Mouse (Mus musculus): ENCODE results near the gene Cacna1d. TPM values are rescaled to one million over a fixed set of nuclear protein-coding genes. Genes with fewer than 3 reads are reported as not detected.

Gene Cacna1d
- polyA plus RNA-seq, 1 experiment from 2014 or later, result 10.5 TPM

DNA sequence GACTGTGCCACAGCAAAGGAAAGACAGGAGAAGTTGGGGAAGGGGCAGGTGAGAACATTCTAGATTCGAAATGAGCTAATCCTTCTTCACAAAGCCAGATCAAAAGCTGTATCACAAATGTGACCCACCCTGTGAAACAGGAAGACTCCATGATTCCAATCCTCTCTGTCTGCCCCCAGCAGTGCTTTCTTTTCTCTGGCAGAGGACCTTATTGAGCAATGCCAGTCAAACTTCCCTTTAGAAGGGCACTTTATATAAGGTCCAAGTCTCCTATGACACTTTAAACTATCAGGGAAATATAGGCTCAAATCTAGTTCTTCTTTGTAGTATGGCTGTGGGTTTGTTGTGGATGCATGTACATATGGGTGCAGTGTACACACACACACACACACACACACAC lies 290.9 kb downstream of the Cacna1d start:
- no peaks in the 10 kb centered on the region for H3K27me3 ChIP-seq (ENCODE audit: insufficient read depth, low read length)
- TF ChIP-seq CTCF (IDR thresholded peaks at IDR 0.05; ENCODE audit: low read depth), result no peak
- H3K4me3 ChIP-seq (ENCODE audit: low read depth, low read length), result no peak overlapping the region
- H3K27ac ChIP-seq (ENCODE audit: low read depth), result no peak overlapping the region
- H3K36me3 ChIP-seq (ENCODE audit: insufficient read depth), result no peaks in the 10 kb centered on the region
- no peak overlapping the region for H3K9ac ChIP-seq
- ATAC-seq (ENCODE audit: insufficient read depth) (no peak), DNase-seq (no peak)
- no peaks in the 10 kb centered on the region for H3K4me1 ChIP-seq (ENCODE audit: insufficient read depth)
- no peak overlapping the region for H3K4me2 ChIP-seq
- WGBS, result 85% methylated on average over 1 of the region's 1 CpGs
- H3K9me3 ChIP-seq (ENCODE audit: low read depth, low read length), result no peaks in the 10 kb centered on the region

- TF ChIP-seq CTCF (IDR thresholded peaks at IDR 0.05; ENCODE audit: low read depth), result no peak
- WGBS, result 78% methylated on average over 3 of the region's 3 CpGs
- H3K27me3 ChIP-seq (ENCODE audit: insufficient read depth, low read length), result no peaks in the 10 kb centered on the region
- no peaks in the 10 kb centered on the region for H3K9me3 ChIP-seq (ENCODE audit: low read depth, low read length)
- no peaks in the 10 kb centered on the region for H3K4me1 ChIP-seq (ENCODE audit: insufficient read depth)
- ATAC-seq (ENCODE audit: insufficient read depth) (no peak), DNase-seq (no peak)
- no peak overlapping the region for H3K9ac ChIP-seq
- H3K27ac ChIP-seq (ENCODE audit: low read depth), result no peak overlapping the region
- no peak overlapping the region for H3K4me2 ChIP-seq
- H3K36me3 ChIP-seq (ENCODE audit: insufficient read depth), result no peaks in the 10 kb centered on the region
- H3K4me3 ChIP-seq (ENCODE audit: low read depth, low read length), result no peak overlapping the region
These were observed 292.4 kb downstream of the Cacna1d start for GRCm38 (mm10) chr14:30198882-30199281.

- H3K4me3 ChIP-seq (ENCODE audit: low read depth, low read length), result no peak overlapping the region
- no peak overlapping the region for H3K4me2 ChIP-seq
- 65% methylated on average over 4 of the region's 4 CpGs for WGBS
- H3K4me1 ChIP-seq (ENCODE audit: insufficient read depth), result no peaks in the 10 kb centered on the region
- no peaks in the 10 kb centered on the region for H3K9me3 ChIP-seq (ENCODE audit: low read depth, low read length)
- no peak overlapping the region for H3K9ac ChIP-seq
- H3K27ac ChIP-seq (ENCODE audit: low read depth), result no peak overlapping the region
- DNase-seq (peak; percentile 60), ATAC-seq (ENCODE audit: insufficient read depth) (no peak; the same call in 1 of the 2 replicates)
- H3K27me3 ChIP-seq (ENCODE audit: insufficient read depth, low read length), result no peaks in the 10 kb centered on the region
- no peak for TF ChIP-seq CTCF (IDR thresholded peaks at IDR 0.05; ENCODE audit: low read depth)
- H3K36me3 ChIP-seq (ENCODE audit: insufficient read depth), result no peaks in the 10 kb centered on the region
These were observed 293.1 kb downstream of the Cacna1d start for GRCm38 (mm10) chr14:30198116-30198515.

DNA sequence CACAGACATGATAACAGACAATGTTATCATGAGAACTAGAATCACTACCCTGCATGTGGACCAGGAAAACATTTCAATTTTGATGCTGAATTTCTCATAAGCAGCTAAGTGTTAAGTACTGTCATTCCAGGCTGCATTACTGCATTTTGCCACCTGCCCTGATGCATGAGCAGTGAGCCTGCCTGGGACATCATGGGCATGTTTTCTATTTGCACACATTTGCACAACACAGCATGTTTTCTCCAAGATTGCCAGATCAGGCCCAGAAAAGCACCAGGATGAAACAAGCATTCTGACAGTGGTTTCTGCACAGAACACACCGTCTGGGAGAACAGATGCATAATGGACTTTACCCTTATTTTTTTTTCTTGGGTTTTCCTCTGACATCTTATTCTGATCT lies 294.3 kb downstream of the Cacna1d start:
- Histone ChIP-seq H3K27ac (ENCODE audit: low read depth) (no peak overlapping the region), H3K36me3 (ENCODE audit: insufficient read depth) (no peaks in the 10 kb centered on the region), H3K9me3 (ENCODE audit: low read depth, low read length) (no peaks in the 10 kb centered on the region), H3K4me1 (ENCODE audit: insufficient read depth) (no peaks in the 10 kb centered on the region), H3K4me3 (ENCODE audit: low read depth, low read length) (no peak overlapping the region), H3K9ac (no peak overlapping the region), H3K4me2 (no peak overlapping the region), H3K27me3 (ENCODE audit: insufficient read depth, low read length) (no peaks in the 10 kb centered on the region)
- TF ChIP-seq CTCF (IDR thresholded peaks at IDR 0.05; ENCODE audit: low read depth), result no peak
- WGBS, result 80% methylated on average over 1 of the region's 1 CpGs
- DNase-seq (no peak), ATAC-seq (ENCODE audit: insufficient read depth) (no peak)

DNA sequence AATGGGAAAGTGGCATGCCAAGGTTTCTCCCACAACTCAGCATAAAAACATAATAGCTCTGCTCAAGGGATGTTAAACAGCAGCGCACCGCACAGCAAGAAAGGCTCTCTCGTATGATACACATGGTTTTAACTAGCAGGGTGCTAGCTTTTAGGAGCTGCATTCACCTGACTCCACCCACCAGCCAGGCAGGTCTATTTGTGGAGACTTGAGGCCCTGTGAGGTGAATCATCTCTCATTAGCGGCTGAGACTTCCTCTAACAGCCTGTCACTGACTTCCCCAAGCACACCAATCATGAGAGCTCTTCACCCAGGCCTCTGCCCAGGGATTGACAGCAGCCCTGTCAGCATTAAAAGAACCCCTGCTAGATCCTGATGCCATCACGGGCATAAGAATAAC lies 295.0 kb downstream of the Cacna1d start:
- no peak; the same call in 1 of the 2 replicates for ATAC-seq (ENCODE audit: insufficient read depth)
- Histone ChIP-seq H3K9me3 (ENCODE audit: low read depth, low read length) (no peaks in the 10 kb centered on the region), H3K4me1 (ENCODE audit: insufficient read depth) (no peaks in the 10 kb centered on the region), H3K9ac (no peak overlapping the region), H3K27me3 (ENCODE audit: insufficient read depth, low read length) (no peaks in the 10 kb centered on the region), H3K4me3 (ENCODE audit: low read depth, low read length) (no peak overlapping the region), H3K27ac (ENCODE audit: low read depth) (no peak overlapping the region), H3K4me2 (no peak overlapping the region), H3K36me3 (ENCODE audit: insufficient read depth) (no peaks in the 10 kb centered on the region)
- TF ChIP-seq CTCF (IDR thresholded peaks at IDR 0.05; ENCODE audit: low read depth), result no peak
- no peak for DNase-seq
- 53% methylated on average over 5 of the region's 5 CpGs for WGBS

DNA sequence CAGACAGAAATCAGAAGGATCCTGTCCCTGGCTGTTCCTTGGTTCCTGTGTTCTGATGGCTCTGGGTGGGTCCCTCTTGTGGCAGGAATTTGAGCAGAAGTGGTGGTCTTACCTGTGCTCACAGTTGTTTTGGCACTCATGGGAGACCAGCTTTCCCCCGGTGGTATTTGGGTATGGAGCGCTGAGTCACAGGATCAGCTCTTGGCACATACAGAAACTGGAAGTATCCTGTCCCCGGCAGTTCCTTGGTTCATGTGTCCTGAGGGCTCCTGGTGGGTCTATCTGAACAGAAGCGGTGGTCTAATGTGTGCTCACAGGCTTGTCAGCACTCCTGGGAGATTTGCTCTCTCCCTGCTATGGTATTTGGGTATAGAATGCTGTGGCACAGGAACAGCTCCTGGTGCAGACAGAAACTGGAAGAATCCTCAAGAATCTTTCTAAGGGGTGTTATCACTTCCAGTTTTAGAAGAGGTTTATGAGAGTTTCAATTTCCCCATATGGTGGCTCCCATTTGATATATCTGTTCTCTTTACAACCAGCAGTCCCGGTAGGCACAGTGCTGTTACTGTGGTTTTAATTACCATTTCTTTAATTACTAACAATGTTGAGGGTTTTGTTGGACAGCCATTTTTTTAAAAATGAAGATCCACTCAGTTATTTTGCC lies 300.8 kb downstream of the Cacna1d start:
- no peak overlapping the region for H3K4me2 ChIP-seq
- no peak for ATAC-seq (ENCODE audit: insufficient read depth)
- 0 out of 2 replicates have a peak, but pooled peaks have one; percentile 5 for TF ChIP-seq CTCF (IDR thresholded peaks at IDR 0.05; ENCODE audit: low read depth)
- no peak overlapping the region for H3K9ac ChIP-seq
- no peak overlapping the region for H3K4me3 ChIP-seq (ENCODE audit: low read depth, low read length)
- no peaks in the 10 kb centered on the region for H3K36me3 ChIP-seq (ENCODE audit: insufficient read depth)
- WGBS, result 89% methylated on average over 5 of the region's 5 CpGs
- H3K27ac ChIP-seq (ENCODE audit: low read depth), result no peak overlapping the region
- H3K27me3 ChIP-seq (ENCODE audit: insufficient read depth, low read length), result no peaks in the 10 kb centered on the region
- H3K9me3 ChIP-seq (ENCODE audit: low read depth, low read length), result no peaks in the 10 kb centered on the region
- H3K4me1 ChIP-seq (ENCODE audit: insufficient read depth), result no peaks in the 10 kb centered on the region
- DNase-seq, result no peak

DNA sequence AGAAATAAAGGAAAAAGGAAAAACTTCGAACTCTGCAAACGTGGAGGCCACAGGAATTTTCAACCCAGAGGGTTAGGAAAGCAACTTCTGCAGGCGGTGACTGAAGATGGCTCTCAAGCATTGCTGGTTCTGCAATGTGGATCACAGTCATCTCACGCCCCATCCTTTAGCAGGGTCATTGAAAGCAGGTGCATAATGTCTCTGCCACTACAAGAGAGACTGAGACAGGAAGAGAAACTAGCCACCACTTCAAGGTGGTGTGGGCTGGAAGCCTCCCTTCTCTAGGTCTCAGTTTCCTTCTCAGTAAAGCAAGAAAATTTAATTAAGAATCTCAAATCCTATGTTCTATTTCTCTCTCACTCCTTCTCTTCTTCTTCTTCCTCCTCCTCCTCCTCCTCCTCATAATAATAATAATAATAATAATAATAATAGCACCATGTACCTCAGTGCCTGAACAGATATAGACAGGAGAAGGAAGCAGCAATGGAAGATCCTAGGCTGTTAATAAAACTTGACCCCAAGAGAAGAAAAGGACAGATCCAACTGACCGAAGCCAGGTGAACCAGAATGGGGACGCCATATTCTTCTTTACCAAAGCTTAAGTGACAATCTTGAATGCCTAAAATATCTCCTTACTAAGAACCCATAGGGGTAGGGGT lies 305.5 kb downstream of the Cacna1d start:
- H3K4me3 ChIP-seq (ENCODE audit: low read depth, low read length), result no peak overlapping the region
- DNase-seq (no peak), ATAC-seq (ENCODE audit: insufficient read depth) (no peak)
- WGBS, result 78% methylated on average over 6 of the region's 6 CpGs
- H3K4me1 ChIP-seq (ENCODE audit: insufficient read depth), result no peaks in the 10 kb centered on the region
- no peak overlapping the region for H3K9ac ChIP-seq
- H3K27ac ChIP-seq (ENCODE audit: low read depth), result no peak overlapping the region
- no peaks in the 10 kb centered on the region for H3K9me3 ChIP-seq (ENCODE audit: low read depth, low read length)
- H3K27me3 ChIP-seq (ENCODE audit: insufficient read depth, low read length), result no peaks in the 10 kb centered on the region
- no peaks in the 10 kb centered on the region for H3K36me3 ChIP-seq (ENCODE audit: insufficient read depth)
- no peak for TF ChIP-seq CTCF (IDR thresholded peaks at IDR 0.05; ENCODE audit: low read depth)
- H3K4me2 ChIP-seq, result no peak overlapping the region
